9 mouse cellular contexts compared by ENCODE assay signal in the genomic region with DNA sequence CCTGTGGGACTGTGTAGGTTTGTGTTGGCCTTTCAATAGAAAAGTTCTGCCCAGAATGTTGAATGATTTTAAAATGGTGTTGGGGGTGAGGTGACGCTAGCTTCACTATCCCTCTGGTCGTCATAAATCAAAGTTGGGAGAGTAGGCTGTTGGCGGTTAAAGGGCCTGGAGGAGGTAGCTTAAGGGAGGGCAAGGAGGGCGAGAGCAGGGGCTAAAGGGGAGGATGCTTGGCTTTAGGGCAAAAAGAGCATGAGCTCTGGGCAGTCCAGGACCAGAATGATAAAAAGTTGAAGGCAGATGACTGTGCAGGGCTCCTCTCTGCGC. TPM values are rescaled to one million over a fixed set of nuclear protein-coding genes. Genes with fewer than 3 reads are reported as not detected.
DNase-seq lines count a peak whose midpoint lies in the region; ATAC-seq and TF ChIP-seq lines count a peak whose summit lies in the region.
"Had no signal": no experiment of that assay in that cellular context is flagged by ENCODE, and none has a peak within 500 bp of the region (broad histone marks: within the 10 kb centered on the region; RNA-seq: fewer than 3 reads in every experiment).

No protein-coding gene starts in this region.

- no peaks in the 10 kb centered on the region for H3K36me3 ChIP-seq in heart, embryonic 13.5 days
- H3K36me3 ChIP-seq in heart, embryonic 11.5 days (ENCODE audit: control insufficient read depth, insufficient read depth, low read length): no peaks in the 10 kb centered on the region
- H3K36me3 ChIP-seq in lung, embryonic 16.5 days (ENCODE audit: control insufficient read depth, insufficient read depth, low read length): no peaks in the 10 kb centered on the region
- H3K36me3 ChIP-seq in intestine, embryonic 14.5 days (ENCODE audit: control insufficient read depth, insufficient read depth, low read length): no peaks in the 10 kb centered on the region

- WGBS in heart, embryonic 13.5 days: 63% methylated on average over 5 of the region's 5 CpGs
- 58% methylated on average over 5 of the region's 5 CpGs for WGBS in heart, embryonic 11.5 days (ENCODE audit: insufficient replicate concordance)
- WGBS in lung, embryonic 16.5 days: 32% methylated on average over 5 of the region's 5 CpGs
- WGBS in intestine, embryonic 14.5 days: 28% methylated on average over 5 of the region's 5 CpGs
- 52% methylated on average over 5 of the region's 5 CpGs for WGBS in olfactory bulb, adult 2 months

- DNase-seq in lung, postnatal 10 days: no peak
- no peak for DNase-seq in intestine, embryonic 14.5 days (ENCODE audit: low spot score)
- no peak for DNase-seq in MN1 (ENCODE audit: low spot score)
- no peak for DNase-seq in thymus, postnatal 14 days

- H3K9me3 ChIP-seq in heart, embryonic 13.5 days: no peaks in the 10 kb centered on the region
- H3K9me3 ChIP-seq in heart, embryonic 11.5 days (replicated peaks; ENCODE audit: control insufficient read depth, low read length): no peaks in the 10 kb centered on the region
- H3K9me3 ChIP-seq in lung, embryonic 16.5 days (ENCODE audit: control insufficient read depth, low read length): no peaks in the 10 kb centered on the region
- no peaks in the 10 kb centered on the region for H3K9me3 ChIP-seq in intestine, embryonic 14.5 days (ENCODE audit: control insufficient read depth, low read length)

- no peak for TF ChIP-seq POLR2A in olfactory bulb, adult 2 months (IDR thresholded peaks at IDR 0.05; ENCODE audit: insufficient read depth, low read depth, low read length)

- no peak overlapping the region for H3K4me3 ChIP-seq in heart, embryonic 13.5 days
- no peak overlapping the region for H3K4me3 ChIP-seq in heart, embryonic 11.5 days (ENCODE audit: low read depth, low read length)
- no peak overlapping the region for H3K4me3 ChIP-seq in lung, embryonic 16.5 days (ENCODE audit: low read length)
- no peak overlapping the region for H3K4me3 ChIP-seq in intestine, embryonic 14.5 days (ENCODE audit: low read depth, low read length)
- no peak overlapping the region for H3K4me3 ChIP-seq in olfactory bulb, adult 2 months (ENCODE audit: insufficient read depth, low read depth, low read length)

- TF ChIP-seq CTCF in olfactory bulb, adult 2 months (IDR thresholded peaks at IDR 0.05; ENCODE audit: insufficient read depth, low read depth, low read length): no peak

- no peak overlapping the region for H3K4me2 ChIP-seq in heart, embryonic 13.5 days
- H3K4me2 ChIP-seq in heart, embryonic 11.5 days: no peak overlapping the region
- 0 out of 2 replicates have a peak overlapping the region, but pooled peaks have one; percentile 6 for H3K4me2 ChIP-seq in lung, embryonic 16.5 days (ENCODE audit: low read depth, low read length)
- H3K4me2 ChIP-seq in intestine, embryonic 14.5 days (ENCODE audit: low read length): no peak overlapping the region

- peak overlapping the region; percentile 48 for H3K27ac ChIP-seq in heart, embryonic 13.5 days (replicated peaks)
- no peak overlapping the region for H3K27ac ChIP-seq in heart, embryonic 11.5 days (ENCODE audit: low read depth, low read length)
- peak overlapping the region; percentile 92 for H3K27ac ChIP-seq in lung, embryonic 16.5 days (ENCODE audit: low read length)
- peak overlapping the region; percentile 81 for H3K27ac ChIP-seq in intestine, embryonic 14.5 days (ENCODE audit: low read depth)
- peak overlapping the region; percentile 77 for H3K27ac ChIP-seq in olfactory bulb, adult 2 months (ENCODE audit: insufficient read depth, low read depth, low read length)

- H3K4me1 ChIP-seq in heart, embryonic 13.5 days: peaks cover 18% of the 10 kb centered on the region
- peaks cover 3% of the 10 kb centered on the region for H3K4me1 ChIP-seq in heart, embryonic 11.5 days (ENCODE audit: control insufficient read depth, insufficient read depth, low read length)
- H3K4me1 ChIP-seq in lung, embryonic 16.5 days (replicated peaks; ENCODE audit: control insufficient read depth, insufficient read depth, low read length): peaks cover 19% of the 10 kb centered on the region
- H3K4me1 ChIP-seq in intestine, embryonic 14.5 days (replicated peaks; ENCODE audit: control insufficient read depth, insufficient read depth, low read length): peaks cover 23% of the 10 kb centered on the region
- peaks cover 29% of the 10 kb centered on the region for H3K4me1 ChIP-seq in olfactory bulb, adult 2 months (ENCODE audit: control insufficient read depth, insufficient read depth, low read length)

- H3K9ac ChIP-seq in heart, embryonic 13.5 days: 0 out of 2 replicates have a peak overlapping the region, but pooled peaks have one; percentile 4
- H3K9ac ChIP-seq in heart, embryonic 11.5 days (ENCODE audit: low read depth, low read length): no peak overlapping the region
- no peak overlapping the region for H3K9ac ChIP-seq in lung, embryonic 16.5 days (ENCODE audit: low read length)
- H3K9ac ChIP-seq in intestine, embryonic 14.5 days (ENCODE audit: low read length): no peak overlapping the region

- no peaks in the 10 kb centered on the region for H3K27me3 ChIP-seq in heart, embryonic 13.5 days (replicated peaks)
- no peaks in the 10 kb centered on the region for H3K27me3 ChIP-seq in heart, embryonic 11.5 days (ENCODE audit: control insufficient read depth, insufficient read depth, low read length)
- H3K27me3 ChIP-seq in lung, embryonic 16.5 days (ENCODE audit: control insufficient read depth, insufficient read depth, low read depth, low read length): no peaks in the 10 kb centered on the region
- no peaks in the 10 kb centered on the region for H3K27me3 ChIP-seq in intestine, embryonic 14.5 days (replicated peaks; ENCODE audit: control insufficient read depth, insufficient read depth, low read length)

- no peak for ATAC-seq in heart, embryonic 13.5 days (ENCODE audit: extremely low read depth, insufficient number of reproducible peaks, low FRiP score, low TSS enrichment)
- ATAC-seq in heart, embryonic 11.5 days (replicated peaks; ENCODE audit: insufficient number of reproducible peaks, low FRiP score, low TSS enrichment): no peak
- ATAC-seq in lung, embryonic 16.5 days (ENCODE audit: low read depth): no peak; the same call in 1 of the 2 replicates
- ATAC-seq in intestine, embryonic 14.5 days (replicated peaks; ENCODE audit: low FRiP score, low TSS enrichment, low read depth): no peak
- ATAC-seq: CD4-positive, CD25-positive, alpha-beta regulatory T cell, adult 4 months had no signal

RNA-seq across cellular contexts. Expression of a gene that starts 42.6 kb away (rescaled TPM):
- 0.19 and 1.3 TPM in 2 replicates for polyA plus RNA-seq in heart, embryonic 13.5 days (2015; fragmentation: Nextera tagmentation; extraction: Ambion mirVana)
- 0.21 and 0.28 TPM in 2 replicates for polyA plus RNA-seq in heart, embryonic 11.5 days (2014; fragmentation: Nextera tagmentation; extraction: Ambion mirVana)
- 1.8 and 2.3 TPM in 2 replicates for polyA plus RNA-seq in lung, embryonic 16.5 days (2015; fragmentation: Nextera tagmentation; extraction: Ambion mirVana)
- 0.26 and 0.38 TPM in 2 replicates for polyA plus RNA-seq in intestine, embryonic 14.5 days (2014; fragmentation: Nextera tagmentation; extraction: Ambion mirVana)
- not detected in 2 replicates for polyA plus RNA-seq in olfactory bulb, adult 2 months (2012; ENCODE audit: insufficient read depth, insufficient read length, low replicate concordance, missing spikeins)
